Mouse (Mus musculus) heart, postnatal 0 days (tissue): ENCODE measurements around the gene Msantd3.

Experiments used
- CTCF ChIP-seq: IDR thresholded peaks from 2 replicates; pipeline ENCODE4 v1.5.1; 2016; ENCODE audit warnings: antibody characterized with exemption, control low read depth, low read depth
- EP300 ChIP-seq: IDR thresholded peaks from 2 replicates; pipeline ENCODE4 v1.6.1; 2016; ENCODE audit warnings: antibody characterized with exemption, low read depth

GRCm38 (mm10) chr4:48590862-48591261 is 51.1 kb downstream of the Msantd3 start:
- no peak for TF ChIP-seq EP300
- TF ChIP-seq CTCF: no peak
